Mouse (Mus musculus): ENCODE data around the gene Fam90a1a.
A peak's percentile ranks its signal among the peaks of the same experiment; 100 is the strongest.
"Not testable (repeated sequence)": the region's sequence is repeated elsewhere in the genome, so short reads cannot be mapped to it uniquely, and the experiment has no call there.

The Fam90a1a gene

DNA sequence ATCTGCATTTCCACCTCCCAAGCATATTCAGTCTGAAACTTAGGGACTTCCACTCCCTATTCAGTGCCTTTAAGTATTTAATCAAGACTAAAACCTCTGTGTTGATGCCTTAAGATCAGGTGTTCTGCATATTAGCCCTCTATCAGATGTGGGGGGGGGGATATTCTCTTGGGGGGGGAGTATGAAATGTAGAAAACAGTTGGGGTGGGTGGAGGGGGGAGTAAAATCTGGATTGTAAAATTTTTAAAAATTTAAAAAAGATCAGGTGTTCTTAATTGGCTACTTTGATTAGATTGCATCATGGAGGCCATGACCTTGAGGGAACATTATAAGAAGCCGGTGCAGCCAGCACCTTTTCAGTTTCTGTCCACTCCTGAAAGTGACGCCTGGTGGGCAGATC lies at the start of gene Fam90a1a:
TSS of gene Fam90a1a (plus strand) at position 301 of the 400 bp plus-strand sequence.
- no peak for DNase-seq (ENCODE audit: inconsistent age in 2 of 2, low spot score in 1 of 2)

DNA sequence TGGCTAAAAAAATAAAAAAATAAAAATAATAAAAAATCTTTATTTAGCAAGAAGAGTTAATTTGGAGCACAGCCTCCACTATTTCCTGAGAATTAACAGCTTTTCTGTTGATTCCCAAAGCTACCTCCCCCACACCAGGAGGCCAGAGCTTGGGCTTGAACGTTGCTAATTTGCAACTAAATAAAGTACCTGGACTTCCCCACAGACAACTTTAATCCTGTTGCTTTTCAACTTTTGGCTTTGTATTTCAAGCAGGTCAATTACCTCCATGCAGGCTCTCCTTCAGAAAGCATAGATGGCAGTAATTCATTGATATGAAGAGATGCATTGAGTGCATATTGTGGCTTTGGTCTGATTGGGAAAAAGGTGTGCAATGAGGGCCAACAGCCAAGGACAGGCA lies 46.6 kb upstream of the Fam90a1a start:
- DNase-seq (ENCODE audit: inconsistent age in 2 of 2, low spot score in 1 of 2), result no peak

DNA sequence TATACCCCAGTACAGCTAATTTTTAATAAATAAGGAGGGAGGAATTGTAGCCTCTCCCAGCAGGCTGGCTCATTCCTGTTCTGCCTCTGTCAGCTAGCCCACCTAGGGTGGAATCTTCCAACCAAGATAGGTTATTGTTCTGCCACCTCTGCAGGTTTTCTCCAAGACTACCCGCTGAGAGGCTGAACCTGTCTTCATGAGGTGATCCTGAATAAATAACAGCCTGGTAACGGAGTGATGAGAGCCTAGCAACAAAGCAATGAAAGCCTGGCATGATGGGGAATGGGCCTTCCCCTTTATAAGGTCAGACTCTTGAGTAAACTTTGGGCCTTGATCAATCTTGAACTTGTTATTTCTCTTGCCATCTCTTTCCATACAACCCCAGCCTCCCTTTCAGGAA lies 46.0 kb upstream of the Fam90a1a start:
- no peak for DNase-seq (ENCODE audit: inconsistent age in 2 of 2, low spot score in 1 of 2)

DNA sequence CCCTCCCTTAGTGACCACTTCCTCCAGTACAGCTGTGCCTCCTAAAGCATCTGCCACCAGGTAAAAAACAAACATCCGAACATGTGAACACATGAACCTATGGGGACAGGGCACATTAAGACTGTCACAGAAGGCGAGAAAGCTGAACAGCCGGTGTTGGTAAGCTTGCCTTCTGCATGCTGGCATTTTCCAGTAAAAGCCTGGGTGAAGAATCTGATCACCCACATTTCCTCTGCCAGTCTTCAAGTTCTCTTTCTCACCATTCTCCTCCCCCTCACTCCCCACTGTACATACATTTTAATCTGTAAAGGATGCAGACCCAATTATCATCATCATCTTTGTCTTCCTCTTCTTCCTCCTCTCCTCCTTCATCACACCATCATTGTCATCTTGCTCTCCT lies 42.9 kb upstream of the Fam90a1a start:
- DNase-seq (ENCODE audit: inconsistent age in 2 of 2, low spot score in 1 of 2), result no peak

DNA sequence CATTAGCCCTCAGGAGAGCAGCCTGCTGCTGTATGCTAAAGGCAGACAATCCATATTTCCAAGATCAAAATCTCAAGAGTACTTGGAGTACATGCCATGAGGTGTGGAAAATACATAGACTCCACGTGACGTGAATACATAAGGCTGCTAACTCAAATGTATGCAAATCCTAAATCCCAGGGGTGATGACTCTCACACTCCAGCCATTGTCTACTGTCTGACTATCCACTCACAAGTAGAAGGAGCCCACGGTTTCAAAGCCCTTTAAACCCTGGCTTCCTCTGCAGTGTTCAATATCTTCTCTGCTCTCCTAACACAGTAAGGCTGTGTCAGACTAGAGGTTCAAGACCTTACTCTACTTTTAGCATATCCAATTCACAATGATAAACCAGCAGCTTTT lies 27.8 kb upstream of the Fam90a1a start:
- DNase-seq (ENCODE audit: inconsistent age in 2 of 2, low spot score in 1 of 2), result not testable (repeated sequence)

DNA sequence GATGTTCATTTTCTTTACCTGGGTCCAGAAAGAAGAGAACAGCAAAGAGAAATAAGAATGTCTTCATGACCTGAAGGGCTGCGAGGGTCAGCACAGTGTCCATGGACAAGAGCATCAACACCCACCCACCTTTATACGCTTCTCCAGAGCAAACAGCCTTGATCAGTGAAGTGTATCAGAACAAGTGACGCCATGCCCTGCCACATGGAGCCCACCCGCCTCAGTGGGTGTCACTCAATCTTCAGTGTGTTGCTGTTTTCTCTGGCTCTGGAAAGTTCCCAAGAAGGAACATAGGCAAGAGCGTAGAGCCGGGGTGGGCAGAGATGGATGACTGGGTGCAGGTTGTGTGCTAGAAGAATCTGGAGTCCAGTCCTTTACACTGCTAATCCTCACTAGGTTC lies 25.9 kb upstream of the Fam90a1a start, which contains the start of gene Defb15:
TSS of gene Defb15 (minus strand) at position 101 of the 400 bp plus-strand sequence.
- DNase-seq (ENCODE audit: inconsistent age in 2 of 2, low spot score in 1 of 2), result no peak

DNA sequence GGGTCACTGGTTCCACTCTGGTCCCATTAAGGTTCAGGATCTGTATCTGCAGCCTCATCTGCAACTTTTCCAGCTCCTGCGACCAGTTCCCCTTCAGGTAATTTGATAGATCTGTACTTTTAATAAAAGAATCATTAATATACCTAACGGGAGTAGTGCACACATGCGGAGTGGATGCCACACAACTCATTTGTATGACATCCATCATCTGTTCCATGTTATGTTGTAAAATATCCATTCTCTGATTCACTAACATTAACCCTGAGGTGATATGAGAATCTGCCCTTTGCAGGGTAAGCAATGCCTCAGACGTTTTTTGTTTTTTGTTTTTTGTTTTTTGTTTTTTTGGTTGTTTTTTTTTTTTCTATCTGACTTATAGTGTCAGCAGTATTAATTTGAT lies 20.5 kb upstream of the Fam90a1a start, which contains the start of gene Defb35:
TSS of gene Defb35 (plus strand) at position 301 of the 400 bp plus-strand sequence.
- DNase-seq (ENCODE audit: inconsistent age in 2 of 2, low spot score in 1 of 2), result not testable (repeated sequence)

DNA sequence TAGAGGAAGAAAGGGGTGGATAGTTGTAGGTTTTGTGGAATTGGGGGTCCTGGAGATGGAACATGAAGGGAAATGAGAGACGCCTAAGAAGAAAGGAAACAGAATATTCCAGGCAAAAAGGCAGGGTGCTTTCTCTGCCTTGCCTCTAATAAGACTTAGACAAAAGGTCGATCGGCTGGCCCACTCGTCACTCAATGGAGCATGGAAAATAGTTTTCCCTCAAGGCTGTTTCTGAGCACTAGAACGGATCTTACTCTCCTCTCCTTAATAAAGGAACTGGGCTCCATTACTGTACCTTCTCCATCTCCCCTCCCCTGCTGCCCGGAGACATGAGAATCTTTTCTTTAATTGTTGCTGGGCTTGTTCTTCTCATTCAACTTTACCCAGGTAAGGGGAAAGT lies 12.1 kb upstream of the Fam90a1a start, which contains the start of gene Defb13:
TSS of gene Defb13 (plus strand) at position 301 of the 400 bp plus-strand sequence.
- no peak for DNase-seq (ENCODE audit: inconsistent age in 2 of 2, low spot score in 1 of 2)

DNA sequence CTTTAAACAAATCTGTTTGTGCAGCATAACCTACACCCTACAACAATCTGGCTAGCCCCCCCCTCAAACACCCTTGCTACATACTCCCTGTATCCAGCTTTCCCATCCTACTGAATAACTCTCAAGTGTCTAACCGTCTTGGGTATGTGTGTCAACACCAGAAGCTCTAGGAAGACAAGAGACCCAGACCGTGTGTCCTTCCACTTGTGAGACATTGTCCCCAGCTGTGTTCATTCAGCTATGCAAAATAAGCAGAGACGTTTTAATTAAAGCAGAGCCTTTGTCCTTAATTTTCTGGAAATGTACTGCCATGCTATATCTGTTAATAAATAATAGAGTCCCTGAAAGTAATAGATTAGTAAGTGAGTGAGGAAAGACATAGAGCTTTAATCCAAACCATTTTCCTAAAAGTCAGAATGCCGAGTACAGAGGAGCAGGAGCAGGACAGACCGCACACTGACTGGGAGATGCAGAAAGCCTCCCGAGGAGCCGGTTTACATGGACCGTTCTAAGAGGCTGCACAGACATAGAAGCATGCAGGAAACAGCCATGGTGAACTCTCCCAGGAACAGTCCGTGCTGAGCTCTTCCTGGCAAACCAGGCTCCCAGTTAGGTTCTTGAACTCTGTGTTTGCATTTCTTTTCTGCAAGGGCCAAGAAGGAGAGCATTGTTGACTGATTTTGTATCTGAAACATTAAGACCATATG lies 11.1 kb upstream of the Fam90a1a start:
- DNase-seq (ENCODE audit: inconsistent age in 2 of 2, low spot score in 1 of 2), result no peak

DNA sequence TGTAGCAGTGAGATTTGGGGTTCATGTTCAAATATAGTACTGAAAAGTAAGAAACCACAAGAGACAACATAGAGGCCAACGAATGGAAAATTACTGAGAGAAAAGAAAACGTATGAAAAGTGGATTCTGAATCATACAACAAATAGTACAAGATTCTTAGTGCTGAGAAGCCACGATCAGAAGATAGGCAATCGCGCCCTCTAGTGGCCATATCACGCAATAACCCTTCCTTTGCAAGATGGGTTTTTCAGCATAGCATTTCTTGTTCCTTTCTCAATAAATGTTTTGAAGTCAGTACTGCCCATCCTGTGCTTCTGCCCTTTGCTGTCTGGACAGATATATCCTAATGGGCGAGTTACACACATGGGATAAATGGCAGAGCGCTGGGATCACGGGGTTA lies 3.2 kb upstream of the Fam90a1a start:
- peak; percentile 44 to 80 for DNase-seq (ENCODE audit: inconsistent age in 2 of 2, low spot score in 1 of 2)

DNA sequence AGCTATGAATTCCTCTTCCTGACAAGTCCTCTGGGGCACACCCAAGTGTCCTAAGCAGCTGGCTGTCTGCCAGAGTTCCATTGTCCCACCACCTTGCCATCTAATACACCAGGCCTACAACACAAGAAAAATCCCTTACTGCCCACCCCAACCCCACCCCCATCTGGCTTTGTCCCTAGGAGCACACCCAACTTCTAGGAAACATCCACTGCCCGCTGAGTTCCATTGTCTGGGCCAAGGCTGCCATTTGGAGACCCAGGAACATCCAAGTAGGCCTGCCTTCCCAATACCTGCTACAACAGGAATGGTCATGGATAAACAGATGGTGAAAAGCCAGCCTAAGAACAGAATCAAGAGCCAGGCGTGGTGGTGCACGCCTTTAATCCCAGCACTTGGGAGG lies 2.2 kb upstream of the Fam90a1a start:
- DNase-seq (ENCODE audit: inconsistent age in 2 of 2, low spot score in 1 of 2), result no peak

DNA sequence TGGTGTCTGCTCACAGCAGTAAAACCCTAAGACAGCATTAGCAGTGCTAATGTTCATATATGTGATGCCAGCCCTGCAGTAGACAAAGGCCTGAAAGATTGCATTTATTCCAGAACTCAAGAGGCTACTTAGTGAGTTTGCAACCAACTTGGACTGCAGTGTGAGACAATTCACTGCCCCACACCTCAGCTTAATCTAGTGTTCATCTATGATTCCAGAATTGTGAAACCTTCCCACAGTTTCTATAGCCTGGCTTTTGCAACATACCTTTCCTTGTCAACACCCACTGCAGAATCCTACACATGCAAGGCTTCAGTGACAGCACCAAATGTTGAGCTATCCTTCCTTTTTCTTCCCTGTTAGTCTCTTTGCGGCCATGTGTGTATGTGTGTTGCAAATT lies 8.1 kb downstream of the Fam90a1a start:
- no peak for DNase-seq (ENCODE audit: inconsistent age in 2 of 2, low spot score in 1 of 2)

DNA sequence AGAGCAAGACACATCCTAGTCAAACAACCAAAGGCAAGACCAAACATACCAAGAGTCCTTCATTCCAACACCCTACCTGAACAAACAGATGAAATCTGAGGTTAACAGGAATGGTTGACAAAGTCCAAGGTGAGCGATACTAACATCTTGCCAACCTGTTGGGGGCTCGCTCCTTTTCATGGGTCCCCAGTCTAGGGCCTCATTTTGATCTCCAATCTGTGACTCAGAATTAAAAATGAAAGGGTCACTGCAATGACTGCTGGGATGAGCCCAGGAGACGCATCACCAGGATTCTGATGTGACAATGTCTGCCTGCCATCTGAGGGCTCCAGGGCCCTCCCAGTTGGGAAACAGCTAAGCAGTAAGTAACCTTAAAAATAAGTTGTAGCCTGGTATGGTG lies 11.0 kb downstream of the Fam90a1a start, which contains the start of gene Ccdc70:
TSS of gene Ccdc70 (plus strand) at position 301 of the 400 bp plus-strand sequence.
- DNase-seq (ENCODE audit: inconsistent age in 2 of 2, low spot score in 1 of 2), result no peak

DNA sequence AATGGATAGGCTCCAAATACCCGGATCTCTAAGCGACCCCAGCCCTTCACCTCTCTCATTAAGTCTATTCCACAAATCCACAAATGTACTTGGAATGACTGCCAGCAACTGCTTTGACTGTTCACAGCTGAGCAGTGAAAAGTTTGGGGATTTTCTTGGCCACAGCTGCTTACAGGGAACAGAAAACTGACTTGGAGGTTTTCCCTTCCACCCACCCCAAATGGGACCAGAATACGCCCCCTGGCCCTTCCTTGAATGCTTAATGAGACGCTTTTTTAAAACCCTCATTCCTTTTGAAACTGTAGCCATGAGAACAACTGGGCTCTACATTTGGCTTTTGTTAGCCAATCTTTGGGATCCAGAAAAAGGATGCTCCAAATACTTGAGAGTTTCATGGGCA lies 19.7 kb downstream of the Fam90a1a start:
- DNase-seq (ENCODE audit: inconsistent age in 2 of 2, low spot score in 1 of 2), result no peak

DNA sequence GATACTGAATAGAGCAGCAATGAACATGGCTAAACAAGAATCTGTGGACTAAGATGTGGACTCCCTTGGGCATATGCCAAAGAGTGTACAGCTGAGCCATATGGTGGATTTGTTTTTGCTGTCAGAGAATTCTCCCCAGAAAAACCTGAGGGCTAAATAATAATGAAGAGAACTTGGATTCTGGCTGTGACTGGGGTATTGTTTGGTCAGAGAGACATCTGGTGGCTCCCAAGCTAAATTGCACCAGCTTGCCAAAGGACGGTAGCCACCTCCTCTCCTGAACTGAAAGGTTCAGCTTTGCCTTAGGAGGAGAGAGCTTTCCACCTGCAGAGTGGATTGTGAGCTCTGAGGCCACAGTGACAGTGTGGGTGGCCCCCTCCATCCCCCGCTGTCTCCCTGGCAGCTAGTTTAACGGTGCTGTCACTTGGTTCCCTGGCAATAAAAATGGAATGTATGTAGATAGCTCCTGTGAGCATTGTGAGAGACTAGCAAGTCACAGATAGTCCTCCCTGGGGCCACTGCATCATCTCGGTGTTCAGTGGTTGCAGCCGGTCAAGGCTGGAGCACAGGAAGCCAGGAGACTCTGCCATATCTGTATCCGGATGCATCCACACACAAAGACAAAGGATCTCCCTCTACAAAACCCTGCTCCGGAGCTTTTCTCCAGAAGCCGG lies 23.3 kb downstream of the Fam90a1a start:
- DNase-seq (ENCODE audit: inconsistent age in 2 of 2, low spot score in 1 of 2), result peak in 1 of 2 experiments; percentile 44

DNA sequence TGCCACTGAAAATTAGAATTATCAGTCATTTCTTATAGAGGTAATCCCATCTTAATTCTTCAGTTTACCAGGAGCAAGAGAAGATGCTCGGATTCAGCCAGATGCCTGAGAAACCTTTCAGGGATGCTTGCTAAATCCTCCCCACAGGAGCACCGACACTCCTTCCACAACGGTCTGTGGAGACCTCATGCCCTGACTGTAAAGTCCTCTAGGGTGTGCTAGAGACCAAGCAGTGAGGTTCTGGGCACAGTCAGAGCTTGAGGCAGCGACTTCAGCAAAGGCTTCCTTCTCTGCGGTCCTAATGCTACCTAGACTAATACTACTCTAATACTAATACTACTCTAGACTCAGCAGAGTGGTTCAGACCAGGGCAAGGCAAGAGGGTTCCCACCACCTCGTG lies 33.7 kb downstream of the Fam90a1a start:
- peak; percentile 58 to 82 for DNase-seq (ENCODE audit: inconsistent age in 2 of 2, low spot score in 1 of 2)

DNA sequence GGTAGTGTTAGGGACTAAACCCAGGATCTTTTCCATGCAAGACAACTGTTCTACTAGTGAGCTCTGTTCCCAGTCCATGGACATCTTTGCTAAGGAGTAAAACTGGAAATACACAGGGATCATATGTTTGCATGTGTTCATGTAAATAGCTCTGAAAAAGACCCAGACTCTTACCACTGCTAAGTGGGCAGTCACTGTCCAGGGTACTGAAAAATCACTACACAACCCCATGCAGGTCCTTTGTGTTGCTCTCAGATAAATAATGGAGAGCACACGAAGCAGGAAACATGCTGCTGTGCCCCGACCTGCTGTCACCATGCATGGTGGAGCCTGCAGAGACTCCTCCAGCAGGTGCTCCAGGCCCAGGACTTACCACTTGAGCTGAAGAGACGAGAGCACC lies 36.7 kb downstream of the Fam90a1a start:
- DNase-seq (ENCODE audit: inconsistent age in 2 of 2, low spot score in 1 of 2), result no peak

DNA sequence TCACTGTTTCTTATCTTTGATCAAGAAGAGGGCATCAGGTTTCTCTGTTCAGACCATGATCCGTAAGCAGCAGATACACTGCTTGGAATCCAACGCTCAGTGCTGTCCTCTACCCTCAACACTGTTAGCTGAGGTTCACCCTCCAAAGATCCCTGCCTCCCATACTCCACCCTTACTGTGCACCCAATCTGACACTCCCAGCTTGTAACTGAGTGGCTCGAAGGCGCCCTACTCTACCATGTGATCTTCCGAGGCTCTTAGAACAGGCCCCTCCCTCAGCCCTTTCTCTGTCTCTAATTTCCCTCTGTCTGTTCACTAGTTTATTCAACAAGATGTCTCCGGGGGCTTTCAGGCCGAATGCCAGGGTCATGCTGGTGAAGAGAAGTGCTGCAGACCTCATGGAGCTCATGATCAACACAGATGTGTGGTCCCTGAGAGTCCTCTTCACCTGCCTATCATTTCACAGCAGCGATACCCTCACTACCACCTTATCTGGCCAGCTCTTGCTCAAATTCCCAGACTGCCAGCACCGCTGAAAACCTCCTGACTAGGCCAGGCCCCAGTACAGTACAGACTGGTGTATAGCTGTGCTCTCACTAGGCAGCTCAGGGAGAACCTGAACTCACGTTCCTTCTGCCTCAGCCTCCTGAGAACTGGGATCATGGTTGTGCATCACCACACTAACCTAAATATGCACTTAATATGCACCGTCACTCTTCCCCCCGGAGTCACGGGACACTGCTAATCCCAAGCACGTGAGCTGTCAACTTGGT lies 46.4 kb downstream of the Fam90a1a start:
- DNase-seq (ENCODE audit: inconsistent age in 2 of 2, low spot score in 1 of 2), result no peak

DNA sequence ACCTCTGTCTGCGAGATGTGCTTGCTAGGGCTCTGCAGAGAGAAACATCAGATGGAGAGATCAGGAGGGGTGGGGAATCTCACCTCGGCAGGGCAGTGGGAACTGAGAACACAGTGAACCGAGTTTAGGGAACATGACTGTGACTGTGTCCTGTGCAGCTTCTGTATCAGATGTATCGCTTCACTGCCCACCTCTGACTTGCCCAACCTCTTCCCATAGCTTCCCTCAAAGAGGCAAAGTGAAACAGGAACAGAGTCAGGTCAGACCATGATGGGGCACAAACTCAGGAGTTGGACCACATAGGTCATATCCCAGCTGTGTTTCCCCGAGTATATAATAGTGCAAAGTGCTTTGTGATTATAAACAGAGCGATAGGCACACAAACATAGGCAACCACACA lies 47.9 kb downstream of the Fam90a1a start:
- DNase-seq (ENCODE audit: inconsistent age in 2 of 2, low spot score in 1 of 2), result no peak

DNA sequence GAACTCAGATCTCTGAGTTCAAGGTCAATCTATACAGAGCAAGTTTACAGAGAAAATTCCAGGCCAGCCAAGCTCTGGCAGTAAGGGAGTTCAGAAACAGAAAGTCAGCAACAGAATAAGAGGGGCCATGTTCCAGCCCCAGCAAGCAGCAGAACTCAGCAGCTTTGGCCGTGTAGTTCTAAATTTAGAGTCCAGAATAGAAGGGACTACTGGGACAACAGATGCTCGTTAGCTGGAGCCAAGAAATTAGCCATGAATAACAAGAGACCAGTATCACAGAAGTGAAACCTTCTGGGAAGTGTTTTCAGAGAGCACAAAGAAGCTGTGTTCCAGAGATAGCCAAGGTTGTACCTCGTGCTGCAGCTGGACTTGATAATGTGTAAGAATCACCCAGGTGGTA lies 50.9 kb downstream of the Fam90a1a start:
- no peak for DNase-seq (ENCODE audit: inconsistent age in 2 of 2, low spot score in 1 of 2)

DNA sequence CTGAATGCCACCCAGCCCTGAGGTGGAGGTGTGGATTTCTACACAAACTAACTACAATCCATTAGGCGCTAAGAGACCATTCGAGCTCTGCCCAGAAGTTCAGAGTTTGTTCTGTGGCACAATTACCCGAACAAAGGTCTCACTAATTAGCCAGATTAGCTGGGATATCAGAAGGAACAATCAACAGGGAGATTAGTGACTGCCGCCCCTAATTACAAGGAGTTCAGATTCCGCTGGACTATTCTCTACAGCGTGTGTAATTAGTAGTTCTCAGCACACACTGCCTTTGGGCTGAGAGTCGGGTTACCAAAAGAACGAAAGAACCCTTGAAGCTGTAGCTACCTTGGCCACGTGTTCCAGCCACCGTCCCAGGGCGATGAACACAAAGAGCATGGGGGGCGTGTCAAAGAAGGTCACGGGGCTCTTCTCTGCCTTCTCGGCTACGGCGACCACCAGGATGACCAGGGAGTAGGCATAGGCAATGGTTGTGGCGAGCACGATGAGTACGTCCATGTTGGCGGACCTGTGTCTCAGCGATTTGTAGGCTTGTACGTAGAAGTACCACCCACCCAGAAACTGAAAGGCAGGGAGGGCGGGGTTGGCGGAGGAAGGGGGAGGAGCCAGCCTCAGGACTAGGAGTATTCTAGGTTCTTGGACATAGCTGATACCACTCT lies 54.7 kb downstream of the Fam90a1a start:
- no peak for DNase-seq (ENCODE audit: inconsistent age in 2 of 2, low spot score in 1 of 2)

All from adrenal gland, adult (tissue).